Mouse (Mus musculus): Measurements from ENCODE around the gene Gm47955.
"Not testable (repeated sequence)": the region's sequence is repeated elsewhere in the genome, so short reads cannot be mapped to it uniquely, and the experiment has no call there.

Gene Gm47955

DNA sequence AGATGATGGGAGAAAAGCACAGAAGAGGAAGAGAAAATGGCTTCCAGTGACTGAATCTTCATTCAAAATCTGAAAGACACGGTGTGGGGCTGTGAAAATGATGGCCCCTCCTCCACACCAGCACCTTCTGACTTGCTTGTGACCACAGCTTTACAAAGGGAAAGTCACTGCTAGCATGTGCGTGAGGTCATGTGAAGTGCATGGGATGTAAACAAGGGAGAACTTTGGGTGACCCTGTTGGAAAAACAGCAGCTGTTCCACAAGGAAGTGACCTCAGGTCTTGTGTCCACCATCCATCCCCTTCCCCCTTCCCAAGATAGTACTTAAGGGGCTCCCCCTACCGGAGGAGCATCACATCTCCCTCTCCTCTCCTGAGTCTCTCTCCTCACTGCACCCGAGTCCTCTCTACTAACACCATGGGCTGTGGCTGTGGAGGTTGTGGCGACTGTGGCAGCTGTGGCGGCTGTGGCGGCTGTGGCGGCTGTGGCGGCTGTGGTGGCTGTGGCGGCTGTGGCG, at the start of gene Gm47955:
Gene Gm47955, plus strand, starts transcription at position 417 of the 516 bp plus-strand sequence.
- in situ Hi-C loops (cut with MboI; ENCODE audit: low sequenced_read_pairs), result no loop called here

DNA sequence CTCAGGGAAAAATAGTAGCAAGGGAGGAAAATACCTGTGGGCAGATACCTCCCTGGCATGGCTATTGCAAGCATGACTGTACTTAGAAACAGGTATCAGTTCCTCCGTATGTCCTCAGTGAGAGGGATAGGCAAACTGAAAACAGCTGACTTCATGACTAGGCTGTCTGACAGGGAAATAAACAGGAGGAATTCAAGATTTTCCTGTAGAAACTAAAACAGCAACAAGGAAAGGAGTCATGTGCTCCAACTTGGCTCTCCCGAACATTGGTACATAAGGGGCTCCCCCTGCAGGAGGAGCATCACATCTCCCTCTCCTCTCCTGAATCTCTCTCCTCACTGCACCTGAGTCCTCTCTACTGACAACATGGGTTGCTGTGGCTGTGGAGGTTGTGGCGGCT, 47.1 kb upstream of the Gm47955 start, which contains the start of gene A030005L19Rik:
Gene A030005L19Rik, plus strand, starts transcription at position 301 of the 400 bp plus-strand sequence.
- in situ Hi-C loops (cut with MboI; ENCODE audit: low sequenced_read_pairs), result no loop called here

DNA sequence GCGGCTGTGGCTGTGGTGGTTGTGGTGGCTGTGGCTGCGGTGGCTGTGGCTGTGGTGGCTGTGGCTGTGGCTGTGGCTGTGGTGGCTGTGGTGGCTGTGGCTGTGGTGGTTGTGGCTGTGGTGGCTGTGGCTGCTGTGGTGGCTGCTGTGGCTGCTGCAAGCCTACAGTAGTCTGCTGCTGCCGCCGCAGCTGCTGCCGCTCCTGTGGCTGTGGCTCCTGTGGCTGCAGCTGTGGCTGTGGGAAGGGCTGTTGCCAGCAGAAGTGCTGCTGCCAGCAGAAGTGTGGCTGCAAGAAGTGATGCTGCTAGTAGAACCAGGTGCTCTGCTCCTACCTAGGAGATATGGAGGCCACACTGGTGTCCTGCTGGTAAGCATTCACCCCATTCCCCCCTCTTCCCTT, 46.7 kb upstream of the Gm47955 start:
- in situ Hi-C loops (cut with MboI; ENCODE audit: low sequenced_read_pairs), result not testable (repeated sequence)

DNA sequence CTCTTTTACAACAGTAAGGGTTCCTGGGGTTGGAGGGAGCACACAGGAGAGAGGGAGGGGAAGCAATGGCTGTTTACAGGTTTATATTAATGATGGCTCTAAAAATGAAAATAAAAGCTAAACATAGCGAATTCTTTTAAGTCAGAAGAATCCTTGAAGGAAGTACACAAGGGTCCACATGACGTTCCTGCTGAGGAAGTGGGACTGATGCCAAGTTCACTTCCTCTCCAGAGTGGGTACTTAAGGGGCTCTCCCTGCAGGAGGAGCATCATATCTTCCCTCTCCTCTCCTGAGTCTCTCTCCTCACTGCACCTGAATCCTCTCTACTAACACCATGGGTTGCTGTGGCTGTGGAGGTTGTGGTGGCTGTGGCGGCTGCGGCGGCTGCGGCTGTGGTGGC, 35.4 kb upstream of the Gm47955 start, which contains the start of gene A030014E15Rik:
Gene A030014E15Rik, plus strand, starts transcription at position 268 of the 400 bp plus-strand sequence.
- in situ Hi-C loops (cut with MboI; ENCODE audit: low sequenced_read_pairs), result no loop called here

DNA sequence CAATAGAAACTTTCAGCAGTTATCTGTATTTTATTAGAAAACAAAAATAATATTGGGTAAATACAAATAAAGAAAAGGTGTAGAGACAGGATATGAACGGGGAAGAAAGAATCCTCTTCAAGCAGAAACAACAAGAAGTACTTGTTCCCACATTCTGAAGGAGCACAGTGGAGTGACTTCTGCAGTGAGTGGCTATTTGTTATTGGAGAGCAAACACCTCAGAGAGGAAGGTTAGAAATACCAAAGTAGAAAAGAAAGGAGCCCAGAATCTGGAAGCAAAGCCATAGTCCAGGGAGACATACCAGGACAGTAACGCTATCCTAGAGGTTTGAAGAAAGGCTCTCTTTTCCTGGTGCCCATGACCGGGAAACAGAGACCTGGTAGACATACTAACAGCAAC, 29.5 kb upstream of the Gm47955 start:
- in situ Hi-C loops (cut with MboI; ENCODE audit: low sequenced_read_pairs), result not testable (repeated sequence)

DNA sequence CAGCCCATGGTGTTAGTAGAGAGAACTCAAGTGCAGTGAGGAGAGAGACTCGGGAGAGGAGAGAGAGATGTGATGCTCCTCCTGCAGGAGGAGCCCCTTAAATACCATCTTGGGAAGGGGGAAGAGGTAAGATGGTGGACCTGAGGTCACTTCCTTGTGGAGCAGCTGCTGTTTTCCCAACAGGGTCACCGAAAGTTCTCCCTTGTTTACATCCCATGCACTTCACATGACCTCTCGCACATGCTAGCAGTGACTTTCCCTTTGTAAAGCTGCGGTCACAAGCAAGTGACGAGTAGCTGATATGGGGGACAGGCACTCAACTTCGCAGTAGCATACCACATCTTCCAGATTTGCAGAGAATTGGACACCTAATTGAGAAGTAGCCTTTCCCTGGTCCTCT, 28.8 kb upstream of the Gm47955 start, which contains the start of gene Gm6217:
Gene Gm6217, minus strand, starts transcription at position 74 of the 400 bp plus-strand sequence.
- in situ Hi-C loops (cut with MboI; ENCODE audit: low sequenced_read_pairs), result not testable (repeated sequence)

DNA sequence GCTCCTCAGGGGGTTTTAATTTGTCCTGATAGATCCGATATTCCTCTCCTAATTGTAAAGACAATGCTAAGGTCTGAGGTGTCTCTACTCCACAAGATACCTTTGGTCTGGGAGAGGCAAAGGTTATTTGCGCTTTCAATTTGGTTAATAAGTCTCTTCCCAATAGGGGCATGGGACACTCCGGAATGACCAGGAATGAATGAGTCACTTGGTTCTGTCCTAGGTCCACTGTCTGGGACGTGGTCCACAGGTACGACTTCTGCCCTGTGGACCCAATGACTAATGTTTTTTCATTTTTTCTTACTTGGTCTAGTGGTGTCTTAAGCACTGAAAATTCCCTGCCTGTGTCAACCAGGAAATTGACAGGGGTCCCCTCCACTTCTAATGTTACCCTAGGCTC, 21.4 kb upstream of the Gm47955 start:
- in situ Hi-C loops (cut with MboI; ENCODE audit: low sequenced_read_pairs), result no loop called here

DNA sequence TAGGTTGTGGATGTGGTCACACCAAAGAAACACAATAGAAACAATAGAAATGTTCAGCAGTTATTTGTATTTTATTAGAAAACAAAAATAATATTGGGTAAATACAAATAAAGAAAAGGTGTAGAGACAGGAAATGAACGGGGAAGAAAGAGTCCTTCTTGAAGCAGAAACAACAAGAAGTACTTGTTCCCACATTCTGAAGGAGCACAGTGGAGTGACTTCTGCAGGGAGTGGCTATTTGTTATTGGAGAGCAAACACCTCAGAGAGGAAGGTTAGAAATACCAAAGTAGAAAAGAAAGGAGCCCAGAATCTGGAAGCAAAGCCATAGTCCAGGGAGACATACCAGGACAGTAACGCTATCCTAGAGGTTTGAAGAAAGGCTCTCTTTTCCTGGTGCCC, 17.6 kb upstream of the Gm47955 start:
- in situ Hi-C loops (cut with MboI; ENCODE audit: low sequenced_read_pairs), result not testable (repeated sequence)

DNA sequence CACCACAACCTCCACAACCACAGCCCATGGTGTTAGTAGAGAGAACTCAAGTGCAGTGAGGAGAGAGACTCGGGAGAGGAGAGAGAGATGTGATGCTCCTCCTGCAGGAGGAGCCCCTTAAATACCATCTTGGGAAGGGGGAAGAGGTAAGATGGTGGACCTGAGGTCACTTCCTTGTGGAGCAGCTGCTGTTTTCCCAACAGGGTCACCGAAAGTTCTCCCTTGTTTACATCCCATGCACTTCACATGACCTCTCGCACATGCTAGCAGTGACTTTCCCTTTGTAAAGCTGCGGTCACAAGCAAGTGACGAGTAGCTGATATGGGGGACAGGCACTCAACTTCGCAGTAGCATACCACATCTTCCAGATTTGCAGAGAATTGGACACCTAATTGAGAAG, 16.8 kb upstream of the Gm47955 start, which contains the start of gene A030003K21Rik:
Gene A030003K21Rik, minus strand, starts transcription at position 94 of the 400 bp plus-strand sequence.
- in situ Hi-C loops (cut with MboI; ENCODE audit: low sequenced_read_pairs), result not testable (repeated sequence)

DNA sequence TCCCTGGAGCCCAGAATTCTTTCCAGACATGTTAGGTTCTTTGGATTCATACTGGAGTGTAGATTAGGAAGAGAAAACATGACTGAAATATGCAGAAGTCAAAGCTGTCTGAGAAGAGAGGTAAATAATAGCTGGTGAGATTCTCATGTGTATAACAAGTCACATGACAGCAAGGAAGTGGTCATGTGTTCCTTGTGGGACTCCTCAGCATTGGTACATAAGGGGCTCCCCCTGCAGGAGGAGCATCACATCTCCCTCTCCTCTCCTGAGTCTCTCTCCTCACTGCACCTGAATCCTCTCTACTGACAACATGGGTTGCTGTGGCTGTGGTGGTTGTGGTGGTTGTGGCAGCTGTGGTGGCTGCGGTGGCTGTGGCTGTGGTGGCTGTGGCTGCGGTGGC, 14.1 kb upstream of the Gm47955 start:
- in situ Hi-C loops (cut with MboI; ENCODE audit: low sequenced_read_pairs), result not testable (repeated sequence)

DNA sequence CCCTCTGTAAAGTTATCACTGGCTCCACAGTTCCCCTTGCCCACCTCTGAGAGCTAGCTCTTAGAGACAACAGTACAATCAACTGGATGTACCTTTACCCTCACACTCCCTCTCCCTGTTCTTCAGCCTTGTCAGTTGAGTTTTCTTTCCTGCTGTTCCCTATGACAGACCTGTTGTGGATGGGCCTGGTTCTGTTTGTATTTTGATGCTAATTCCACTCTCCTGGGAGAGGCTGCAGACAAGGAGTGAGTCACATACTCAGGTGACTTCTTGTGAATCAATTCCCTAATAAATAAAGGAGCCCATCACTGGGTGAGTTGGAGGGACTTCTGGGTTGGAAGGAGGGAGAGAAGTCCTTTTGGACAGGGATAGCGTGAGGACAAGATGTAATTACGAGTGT, 11.5 kb upstream of the Gm47955 start:
- in situ Hi-C loops (cut with MboI; ENCODE audit: low sequenced_read_pairs), result no loop called here

DNA sequence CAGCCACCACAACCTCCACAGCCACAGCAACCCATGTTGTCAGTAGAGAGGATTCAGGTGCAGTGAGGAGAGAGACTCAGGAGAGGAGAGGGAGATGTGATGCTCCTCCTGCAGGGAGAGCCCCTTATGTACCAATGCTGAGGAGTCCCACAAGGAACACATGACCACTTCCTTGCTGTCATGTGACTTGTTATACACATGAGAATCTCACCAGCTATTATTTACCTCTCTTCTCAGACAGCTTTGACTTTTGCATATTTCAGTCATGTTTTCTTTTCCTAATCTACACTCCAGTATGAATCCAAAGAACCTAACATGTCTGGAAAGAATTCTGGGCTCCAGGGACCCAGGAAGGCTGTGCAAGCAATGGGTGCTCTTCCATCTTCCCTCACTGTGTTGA, 4.2 kb upstream of the Gm47955 start, which contains the start of gene Gm7544:
Gene Gm7544, minus strand, starts transcription at position 101 of the 400 bp plus-strand sequence.
- in situ Hi-C loops (cut with MboI; ENCODE audit: low sequenced_read_pairs), result not testable (repeated sequence)

DNA sequence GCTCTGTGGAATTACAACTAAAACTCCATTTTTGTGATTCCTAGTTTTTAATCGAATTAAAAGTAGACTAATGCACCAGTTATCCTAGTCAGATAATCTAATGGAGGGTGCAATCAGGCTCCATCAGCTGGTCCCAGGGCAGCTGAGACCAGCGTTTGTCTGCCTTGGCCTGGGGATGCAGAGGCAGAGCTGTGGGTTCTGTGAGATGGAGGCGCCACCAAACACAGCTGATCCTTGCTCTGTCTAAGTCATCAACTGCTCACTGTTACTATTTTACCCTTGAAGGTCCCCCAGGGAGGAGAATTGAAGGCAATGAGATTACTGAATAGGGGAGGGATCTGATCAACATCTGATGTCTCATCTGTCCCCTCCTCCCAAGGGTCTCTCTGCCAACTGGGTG, 6.3 kb downstream of the Gm47955 start:
- in situ Hi-C loops (cut with MboI; ENCODE audit: low sequenced_read_pairs), result no loop called here

DNA sequence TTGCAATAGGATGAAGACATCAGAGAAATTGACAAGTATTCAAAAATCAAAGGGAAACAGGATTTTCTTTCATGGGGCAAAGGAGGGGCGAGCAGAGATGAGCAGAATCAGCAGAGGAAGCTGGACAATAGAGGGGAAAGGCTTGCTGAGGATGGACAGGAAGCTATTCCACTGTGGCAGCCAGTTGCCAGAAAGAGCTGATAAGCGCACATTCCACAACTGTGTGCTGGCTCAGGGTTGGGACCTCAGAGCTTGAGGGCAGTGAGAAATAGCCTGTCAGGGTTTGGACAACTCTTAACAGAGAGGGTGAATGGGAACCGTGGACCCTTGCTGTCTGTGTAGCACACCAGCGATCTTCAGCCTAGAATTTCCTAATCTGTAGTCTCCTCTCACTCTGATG, 12.0 kb downstream of the Gm47955 start:
- in situ Hi-C loops (cut with MboI; ENCODE audit: low sequenced_read_pairs), result loop anchor here (10.0 kb wide), 1 partner anchor 167 kb away; no protein-coding TSS in a partner anchor

DNA sequence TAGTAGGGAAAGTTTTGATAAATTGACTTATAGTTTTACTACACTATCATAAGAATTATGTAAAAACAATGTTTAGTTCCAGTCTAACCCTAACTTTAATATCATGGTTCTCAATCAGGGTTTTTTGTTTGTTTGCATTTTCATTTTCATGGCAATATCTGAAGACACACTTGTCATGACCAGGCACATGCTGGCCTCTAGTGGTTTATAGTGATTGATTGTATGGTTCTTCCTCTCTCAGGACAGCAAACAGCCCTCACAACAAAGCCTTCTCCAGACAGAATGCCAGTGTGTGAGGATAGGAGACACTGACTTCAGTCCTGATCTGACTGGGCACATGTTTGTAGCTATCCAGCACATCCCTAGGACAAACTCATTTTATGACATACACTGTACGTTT, 13.2 kb downstream of the Gm47955 start:
- in situ Hi-C loops (cut with MboI; ENCODE audit: low sequenced_read_pairs), result loop anchor here (10.0 kb wide), 1 partner anchor 168 kb away; no protein-coding TSS in a partner anchor

DNA sequence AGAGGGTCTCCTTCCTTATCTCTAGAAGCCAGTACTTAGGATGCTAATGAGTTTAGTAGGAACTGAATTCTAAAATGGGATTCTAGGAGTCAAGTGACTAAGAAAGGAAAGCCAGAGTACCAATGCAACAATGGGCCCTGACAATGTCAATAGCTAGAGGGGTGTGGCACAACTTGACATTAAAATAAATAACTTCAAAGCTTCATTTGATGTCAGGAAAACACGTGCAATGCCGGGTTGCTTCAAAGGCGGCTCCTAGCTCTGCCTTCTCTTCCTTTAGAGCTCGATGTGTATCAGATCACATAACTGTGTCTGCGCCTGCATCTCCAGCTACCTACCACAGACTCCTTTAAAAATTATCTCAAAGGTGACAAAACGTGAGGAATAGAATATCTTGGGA, 13.8 kb downstream of the Gm47955 start:
- in situ Hi-C loops (cut with MboI; ENCODE audit: low sequenced_read_pairs), result loop anchor here (10.0 kb wide), 1 partner anchor 169 kb away; no protein-coding TSS in a partner anchor

DNA sequence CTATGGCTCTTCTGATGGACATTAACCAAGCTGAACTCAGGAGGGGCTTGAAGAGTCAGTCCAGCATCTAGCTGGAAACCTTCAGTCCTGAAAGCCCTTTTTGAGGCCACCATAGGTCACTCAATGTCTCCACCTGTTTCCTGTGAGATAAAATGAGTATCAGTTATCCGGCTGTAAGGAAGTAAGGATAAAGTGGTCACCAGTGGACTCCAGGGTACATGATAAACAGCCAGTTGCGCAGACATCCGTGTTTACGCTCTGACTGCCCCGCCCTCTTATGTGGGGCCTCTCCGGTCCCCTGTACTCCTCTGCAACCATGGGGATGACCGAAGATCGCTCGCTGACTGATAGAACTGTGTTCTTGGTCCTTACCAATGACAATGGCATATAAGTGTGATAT, 14.3 kb downstream of the Gm47955 start:
- in situ Hi-C loops (cut with MboI; ENCODE audit: low sequenced_read_pairs), result loop anchor here (10.0 kb wide), 1 partner anchor 170 kb away; no protein-coding TSS in a partner anchor

DNA sequence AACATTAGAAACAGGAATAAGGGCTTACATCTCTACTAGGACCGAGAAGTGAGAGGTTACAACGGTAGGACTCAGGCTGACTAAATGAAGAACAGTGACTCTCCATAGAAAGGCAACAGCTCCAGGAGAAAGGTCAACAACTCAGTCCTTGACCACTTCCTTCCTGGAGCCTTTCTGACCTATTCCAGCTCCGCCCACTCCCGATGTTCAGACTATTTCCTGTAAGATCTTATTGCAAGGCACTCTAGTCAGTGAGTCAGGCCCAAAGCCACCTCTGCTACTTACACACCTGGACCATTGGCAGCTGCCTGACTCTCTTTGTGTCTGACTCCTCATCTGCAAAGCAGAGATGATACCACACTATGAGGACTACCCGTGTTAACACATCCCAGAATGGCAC, 15.7 kb downstream of the Gm47955 start:
- in situ Hi-C loops (cut with MboI; ENCODE audit: low sequenced_read_pairs), result loop anchor here (10.0 kb wide), 1 partner anchor 171 kb away; no protein-coding TSS in a partner anchor

DNA sequence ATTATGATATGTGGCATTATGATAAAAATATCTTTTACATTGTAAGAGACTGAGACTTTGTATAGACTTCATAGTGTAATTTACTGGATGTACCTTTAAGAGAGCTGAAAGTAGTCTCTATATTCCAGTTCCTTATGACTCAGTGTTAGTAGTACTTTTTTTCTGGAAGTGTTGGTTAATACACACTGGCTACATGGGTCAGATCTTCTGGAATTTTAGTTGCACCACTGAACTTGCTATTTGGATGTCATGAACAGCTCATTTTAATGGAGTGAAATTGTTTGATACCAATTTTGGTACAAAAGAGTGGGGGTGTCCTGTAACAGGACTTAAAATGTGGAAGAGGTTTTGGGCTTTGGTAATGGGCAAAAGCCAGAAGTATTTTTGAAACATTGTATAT, 17.8 kb downstream of the Gm47955 start:
- in situ Hi-C loops (cut with MboI; ENCODE audit: low sequenced_read_pairs), result loop anchor here (10.0 kb wide), 1 partner anchor 173 kb away; no protein-coding TSS in a partner anchor

DNA sequence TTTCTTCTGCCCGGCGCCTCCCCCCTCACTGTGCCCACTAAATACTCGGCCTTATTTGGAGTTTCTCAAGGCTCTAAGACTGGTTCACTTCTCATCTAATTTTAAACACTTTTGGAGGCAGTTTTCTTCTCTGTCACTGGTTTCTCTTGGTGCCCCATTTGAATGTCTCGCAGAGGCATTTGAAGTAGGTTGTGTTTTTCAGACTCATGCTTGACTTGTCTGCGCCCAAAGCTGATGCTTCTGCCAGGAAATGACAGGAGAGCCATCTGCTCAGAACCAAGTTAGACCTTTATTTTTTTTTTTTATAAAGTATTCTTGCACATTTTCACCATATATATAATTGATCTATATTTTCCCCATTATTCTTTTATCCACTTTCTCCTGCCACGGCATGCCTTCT, 26.7 kb downstream of the Gm47955 start:
- in situ Hi-C loops (cut with MboI; ENCODE audit: low sequenced_read_pairs), result no loop called here

DNA sequence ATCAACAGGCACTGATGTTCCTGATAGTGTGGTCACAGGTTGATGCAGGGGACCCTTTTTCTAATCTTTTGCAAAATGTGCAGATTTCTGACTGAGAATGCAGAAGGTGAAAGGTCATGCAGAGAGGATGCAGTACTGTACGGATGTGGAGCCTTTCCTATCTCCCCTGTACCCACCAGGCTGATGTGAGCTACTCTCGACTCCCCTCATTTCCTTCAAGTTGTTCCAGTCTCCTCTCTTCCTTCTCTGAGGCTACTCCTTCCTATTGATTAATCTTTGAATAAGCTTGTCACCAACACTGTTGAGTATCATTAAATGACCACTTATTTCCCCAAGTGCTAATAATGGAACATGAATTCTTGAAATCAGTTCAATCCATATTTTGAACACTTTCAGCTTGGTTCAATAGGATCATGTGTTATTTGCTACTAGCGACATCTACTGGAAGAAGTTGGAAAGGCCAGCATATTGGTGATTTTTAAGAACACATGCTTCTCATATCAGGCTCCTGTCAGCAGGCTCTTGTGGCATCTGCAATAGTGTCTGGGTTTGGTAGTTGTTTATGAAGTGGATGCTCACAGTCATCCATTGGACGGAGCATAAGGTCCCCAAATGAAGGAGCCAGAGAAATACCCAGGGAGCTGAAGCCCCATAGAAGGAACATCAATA, 27.6 kb downstream of the Gm47955 start:
- in situ Hi-C loops (cut with MboI; ENCODE audit: low sequenced_read_pairs), result no loop called here

DNA sequence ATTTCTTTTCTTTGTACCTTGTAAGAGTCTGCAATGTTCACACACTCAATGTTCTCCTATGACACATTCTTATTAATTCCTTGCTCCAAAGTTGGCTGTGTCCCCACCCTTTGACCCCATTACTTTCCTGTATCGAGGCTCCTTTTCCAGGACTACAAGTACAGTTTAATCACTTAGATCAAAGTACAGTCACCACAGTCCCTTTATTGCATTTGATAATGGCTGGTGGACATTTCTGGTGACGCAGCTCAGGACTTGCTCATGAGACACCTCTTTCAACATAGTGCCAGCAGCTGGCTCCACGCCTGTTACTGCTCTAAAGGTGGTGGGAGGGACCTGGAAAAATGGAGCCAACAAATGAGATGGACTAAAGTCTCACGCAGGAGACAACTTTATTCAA, 31.0 kb downstream of the Gm47955 start:
- in situ Hi-C loops (cut with MboI; ENCODE audit: low sequenced_read_pairs), result no loop called here
